Mouse (Mus musculus) bone marrow macrophage, adult 2 months (primary cell): Measurements from ENCODE around the gene Clybl.

Source experiments
- CTCF ChIP-seq: IDR thresholded peaks from 2 replicates; pipeline ENCODE4 v1.5.1; 2012; ENCODE audit warnings: low read depth, mild to moderate bottlenecking, low read length, moderate library complexity
- POLR2A ChIP-seq: IDR thresholded peaks from 2 replicates; pipeline ENCODE4 v1.6.1; 2012; ENCODE audit warnings: mild to moderate bottlenecking, low read depth, low read length, borderline replicate concordance

- TF ChIP-seq POLR2A, result no peak
- TF ChIP-seq CTCF, result peak; percentile 28; the same call in 1 of the 2 replicates
Measured at GRCm38 (mm10) chr14:122249123-122249522, 67.6 kb downstream of the Clybl start.
